Mouse (Mus musculus) hindbrain, embryonic 12.5 days (tissue): ENCODE data around the gene Adgrd1. TPM values are rescaled to one million over a fixed set of nuclear protein-coding genes. Genes with fewer than 3 reads are reported as not detected.
"Not testable (repeated sequence)": the region's sequence is repeated elsewhere in the genome, so short reads cannot be mapped to it uniquely, and the experiment has no call there.

Experiments used
- ATAC-seq: fragments of 200-750 bp; cut with Nextera tagmentation; 2 replicates; pipeline ENCODE4 v1.8.0; 2017; ENCODE audit warnings: moderate TSS enrichment; ENCODE audit not compliant: low FRiP score
- H3K27ac ChIP-seq: fragments of 300-500 bp; sonication (generic); 2 replicates; pipeline ENCODE4 v1.5.1; 2016; ENCODE audit warnings: mild to moderate bottlenecking
- H3K27me3 ChIP-seq: fragments of 300-500 bp; sonication (generic); 2 replicates; pipeline ENCODE4 v1.6.1; 2016; ENCODE audit warnings: mild to moderate bottlenecking
- H3K36me3 ChIP-seq: fragments of 300-500 bp; sonication (generic); 2 replicates; pipeline ENCODE4 v1.6.1; 2016; ENCODE audit warnings: mild to moderate bottlenecking
- H3K4me1 ChIP-seq: fragments of 300-500 bp; sonication (generic); 2 replicates; pipeline ENCODE4 v1.6.1; 2016
- H3K4me2 ChIP-seq: fragments of 300-500 bp; sonication (generic); replicated peaks from 2 replicates; pipeline ENCODE4 v1.6.1; 2016; ENCODE audit warnings: mild to moderate bottlenecking
- H3K4me3 ChIP-seq: fragments of 300-500 bp; sonication (generic); 2 replicates; pipeline ENCODE4 v1.5.1; 2016; ENCODE audit warnings: mild to moderate bottlenecking
- H3K9ac ChIP-seq: fragments of 300-500 bp; sonication (generic); 2 replicates; pipeline ENCODE4 v1.6.1; 2016; ENCODE audit warnings: mild to moderate bottlenecking, moderate library complexity
- H3K9me3 ChIP-seq: fragments of 300-500 bp; sonication (generic); replicated peaks from 2 replicates; pipeline ENCODE4 v1.6.1; 2016; ENCODE audit warnings: mild to moderate bottlenecking
- WGBS: fragments of 180-500 bp; shearing (Covaris S2); methylation state at CpG from one replicate; pipeline ENCODE4 v1.1.7; 2016; 5-methylcytosine and 5-hydroxymethylcytosine counted together
- polyA plus RNA-seq: library from polyadenylated mRNA; unstranded; fragments of >200 nt; fragmentation: Nextera tagmentation; extraction: Ambion mirVana; gene quantifications from 2 replicates; pipeline ENCODE4 v1.2.1, GENCODE M21; 2016

Gene Adgrd1
- polyA plus RNA-seq, 1 experiment from 2014 or later, result 0.09 TPM

- no peaks in the 10 kb centered on the region for H3K27me3 ChIP-seq
- no peak overlapping the region for H3K9ac ChIP-seq
- 46% methylated on average over 8 of the region's 8 CpGs for WGBS
- H3K4me2 ChIP-seq, result no peak overlapping the region
- no peaks in the 10 kb centered on the region for H3K9me3 ChIP-seq
- H3K4me1 ChIP-seq, result peaks cover 8% of the 10 kb centered on the region; the same call in 1 of the 2 replicates
- no peaks in the 10 kb centered on the region for H3K36me3 ChIP-seq
- ATAC-seq, result no peak
- H3K27ac ChIP-seq, result no peak overlapping the region
- H3K4me3 ChIP-seq, result no peak overlapping the region
These were observed 15.2 kb downstream of the Adgrd1 start for GRCm38 (mm10) chr5:129111729-129112128.

DNA sequence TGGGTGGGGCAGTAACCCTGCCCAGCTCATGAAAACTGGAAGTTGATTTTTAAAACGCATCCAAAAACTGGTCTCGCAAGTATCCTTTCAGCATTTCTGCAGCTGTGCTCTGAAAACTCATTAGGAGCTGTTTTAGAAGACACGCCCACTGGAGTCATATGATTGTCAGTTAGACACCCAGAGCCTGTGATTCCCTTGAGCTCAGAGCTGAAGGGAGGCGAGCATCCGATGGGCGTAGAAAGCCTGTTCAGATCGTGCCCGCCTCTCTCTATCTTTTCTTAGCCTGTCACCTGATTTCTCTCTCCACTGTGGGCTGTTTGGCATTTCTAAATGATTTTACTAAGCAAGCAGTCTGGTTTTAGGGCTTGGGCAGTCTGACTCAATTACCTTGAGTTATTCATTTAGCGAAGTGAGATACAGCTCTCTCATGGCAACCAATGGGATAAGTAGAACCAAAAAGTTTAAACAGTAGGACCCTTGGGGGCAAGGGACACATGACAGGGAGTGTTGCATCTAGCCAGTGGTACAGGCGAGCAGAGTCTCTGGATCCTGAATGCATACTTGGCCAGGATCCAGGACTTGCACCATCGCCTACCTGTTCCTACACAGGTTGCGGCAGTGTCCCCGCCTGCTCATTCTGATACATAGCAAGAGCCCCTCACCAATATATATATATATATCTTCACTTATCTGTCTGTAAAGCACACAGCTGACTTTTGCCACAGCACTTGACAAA is 17.4 kb downstream of the Adgrd1 start:
- H3K36me3 ChIP-seq, result no peaks in the 10 kb centered on the region
- H3K27me3 ChIP-seq, result no peaks in the 10 kb centered on the region
- H3K4me1 ChIP-seq, result peaks cover 12% of the 10 kb centered on the region
- no peak overlapping the region for H3K9ac ChIP-seq
- no peak overlapping the region for H3K4me3 ChIP-seq
- ATAC-seq, result no peak
- no peak overlapping the region for H3K4me2 ChIP-seq
- no peaks in the 10 kb centered on the region for H3K9me3 ChIP-seq
- H3K27ac ChIP-seq, result no peak overlapping the region
- WGBS, result 77% methylated on average over 13 of the region's 13 CpGs

DNA sequence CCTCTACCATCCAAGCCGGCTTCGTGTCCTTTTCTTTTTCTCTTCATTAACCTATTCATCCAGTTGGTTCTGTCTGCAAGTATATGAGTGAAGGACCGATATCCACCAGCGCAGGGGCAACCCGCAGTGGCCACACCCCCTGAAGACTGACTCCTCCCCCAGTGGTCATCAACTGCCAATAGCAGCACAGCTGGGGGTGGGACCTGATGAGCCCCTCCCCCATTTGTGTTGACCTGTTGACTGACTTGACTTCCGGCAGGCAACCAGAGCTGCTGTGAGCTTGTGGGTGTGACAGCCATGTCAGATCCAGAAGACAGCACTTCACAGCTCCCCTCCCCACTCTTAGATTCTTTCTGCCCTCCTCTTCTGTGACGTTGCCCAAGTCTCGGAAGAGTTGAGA is 19.7 kb downstream of the Adgrd1 start:
- peaks cover 16% of the 10 kb centered on the region for H3K4me1 ChIP-seq
- H3K27ac ChIP-seq, result no peak overlapping the region
- no peak for ATAC-seq
- H3K27me3 ChIP-seq, result no peaks in the 10 kb centered on the region
- H3K36me3 ChIP-seq, result no peaks in the 10 kb centered on the region
- H3K9ac ChIP-seq, result no peak overlapping the region
- H3K4me2 ChIP-seq, result no peak overlapping the region
- H3K4me3 ChIP-seq, result no peak overlapping the region
- no peaks in the 10 kb centered on the region for H3K9me3 ChIP-seq
- WGBS, result 75% methylated on average over 8 of the region's 8 CpGs

DNA sequence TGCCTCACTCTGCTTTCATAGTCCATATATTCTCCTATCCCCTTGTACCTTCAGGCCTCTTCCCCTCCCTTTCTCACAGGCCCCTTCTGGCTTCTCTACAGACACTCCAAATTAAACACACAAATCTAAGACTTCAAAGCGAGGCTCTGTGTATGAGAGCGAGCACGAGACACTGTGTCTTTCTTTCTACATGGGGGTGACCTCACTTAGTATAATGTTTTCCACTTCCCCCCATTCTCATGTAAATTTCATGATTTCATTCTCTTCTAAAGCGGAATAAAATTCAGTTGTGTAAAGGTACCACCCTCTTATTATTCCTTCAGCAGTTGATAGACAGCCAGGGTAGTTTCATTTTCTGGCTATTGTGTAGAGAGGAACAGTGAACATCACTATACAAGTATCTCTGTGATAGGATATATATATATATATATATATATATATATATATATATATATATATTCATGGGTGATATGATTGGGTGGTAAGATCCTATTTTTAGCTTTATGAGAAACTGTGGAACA is 21.1 kb downstream of the Adgrd1 start:
- no peaks in the 10 kb centered on the region for H3K27me3 ChIP-seq
- no peak for ATAC-seq
- no peak overlapping the region for H3K27ac ChIP-seq
- H3K36me3 ChIP-seq, result no peaks in the 10 kb centered on the region
- no peak overlapping the region for H3K4me2 ChIP-seq
- peaks cover 8% of the 10 kb centered on the region for H3K4me1 ChIP-seq
- WGBS, result 56% methylated on average over 4 of the region's 4 CpGs
- H3K4me3 ChIP-seq, result no peak overlapping the region
- no peak overlapping the region for H3K9ac ChIP-seq
- H3K9me3 ChIP-seq, result no peaks in the 10 kb centered on the region

DNA sequence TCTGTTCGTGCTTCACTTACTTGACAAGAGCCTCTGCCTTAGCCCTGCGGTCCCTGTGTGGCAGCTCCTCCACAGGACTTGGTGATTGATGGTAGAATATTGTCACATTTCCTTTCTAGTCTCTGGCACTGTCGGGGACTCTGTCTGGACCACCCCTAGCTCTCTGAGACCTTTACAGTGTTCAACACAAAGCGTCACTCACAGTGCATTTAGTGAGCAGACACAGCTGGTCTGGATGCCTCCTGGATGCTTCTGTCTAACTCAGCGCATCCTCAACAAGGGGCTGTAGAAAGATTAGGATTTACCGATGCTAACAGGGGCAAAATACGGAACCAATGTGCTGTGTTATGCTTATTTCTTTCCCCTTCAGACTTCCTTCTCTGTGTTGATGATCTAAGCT is 22.0 kb downstream of the Adgrd1 start:
- no peaks in the 10 kb centered on the region for H3K9me3 ChIP-seq
- H3K27me3 ChIP-seq, result no peaks in the 10 kb centered on the region
- ATAC-seq, result no peak
- peaks cover 8% of the 10 kb centered on the region for H3K4me1 ChIP-seq
- H3K4me2 ChIP-seq, result no peak overlapping the region
- H3K9ac ChIP-seq, result no peak overlapping the region
- no peak overlapping the region for H3K4me3 ChIP-seq
- H3K36me3 ChIP-seq, result no peaks in the 10 kb centered on the region
- WGBS, result 48% methylated on average over 7 of the region's 7 CpGs
- H3K27ac ChIP-seq, result no peak overlapping the region

GRCm38 (mm10) chr5:129119146-129119545 is 22.6 kb downstream of the Adgrd1 start:
- Histone ChIP-seq H3K4me2 (no peak overlapping the region), H3K27me3 (no peaks in the 10 kb centered on the region), H3K27ac (no peak overlapping the region), H3K4me1 (peaks cover 10% of the 10 kb centered on the region), H3K9ac (no peak overlapping the region), H3K36me3 (no peaks in the 10 kb centered on the region), H3K4me3 (no peak overlapping the region), H3K9me3 (no peaks in the 10 kb centered on the region)
- ATAC-seq, result no peak
- 67% methylated on average over 4 of the region's 4 CpGs for WGBS

GRCm38 (mm10) chr5:129121654-129122285 is 25.2 kb downstream of the Adgrd1 start:
- Histone ChIP-seq H3K27me3 (no peaks in the 10 kb centered on the region), H3K4me1 (peaks cover 16% of the 10 kb centered on the region), H3K9me3 (no peaks in the 10 kb centered on the region), H3K9ac (no peak overlapping the region), H3K27ac (no peak overlapping the region), H3K4me3 (no peak overlapping the region), H3K36me3 (no peaks in the 10 kb centered on the region), H3K4me2 (no peak overlapping the region)
- ATAC-seq, result no peak
- 88% methylated on average over 15 of the region's 15 CpGs for WGBS

DNA sequence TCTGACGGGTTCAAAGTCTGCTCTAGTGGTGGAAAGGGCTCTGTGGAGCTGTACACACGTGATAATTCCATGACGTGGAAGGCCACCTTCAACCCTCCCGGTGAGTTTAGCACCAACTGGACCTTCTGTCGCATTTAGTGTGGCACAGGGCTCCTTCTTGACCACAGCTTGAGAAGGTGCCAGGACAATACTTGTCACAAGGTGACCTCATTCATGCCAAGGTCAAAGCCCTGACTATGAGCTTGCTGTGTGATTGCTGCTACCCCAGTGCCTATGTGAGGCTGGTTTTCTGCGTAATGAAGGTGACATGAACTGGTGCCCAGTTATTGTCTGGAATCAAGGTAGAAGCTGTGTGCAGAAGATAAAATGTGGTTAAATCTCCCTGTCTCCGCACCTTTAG is 25.9 kb downstream of the Adgrd1 start:
- WGBS, result 92% methylated on average over 7 of the region's 7 CpGs
- H3K27ac ChIP-seq, result no peak overlapping the region
- no peak for ATAC-seq
- H3K36me3 ChIP-seq, result no peaks in the 10 kb centered on the region
- H3K4me2 ChIP-seq, result no peak overlapping the region
- H3K4me1 ChIP-seq, result peaks cover 16% of the 10 kb centered on the region
- no peak overlapping the region for H3K9ac ChIP-seq
- H3K4me3 ChIP-seq, result no peak overlapping the region
- H3K9me3 ChIP-seq, result no peaks in the 10 kb centered on the region; the same call in 1 of the 2 replicates
- no peaks in the 10 kb centered on the region for H3K27me3 ChIP-seq

DNA sequence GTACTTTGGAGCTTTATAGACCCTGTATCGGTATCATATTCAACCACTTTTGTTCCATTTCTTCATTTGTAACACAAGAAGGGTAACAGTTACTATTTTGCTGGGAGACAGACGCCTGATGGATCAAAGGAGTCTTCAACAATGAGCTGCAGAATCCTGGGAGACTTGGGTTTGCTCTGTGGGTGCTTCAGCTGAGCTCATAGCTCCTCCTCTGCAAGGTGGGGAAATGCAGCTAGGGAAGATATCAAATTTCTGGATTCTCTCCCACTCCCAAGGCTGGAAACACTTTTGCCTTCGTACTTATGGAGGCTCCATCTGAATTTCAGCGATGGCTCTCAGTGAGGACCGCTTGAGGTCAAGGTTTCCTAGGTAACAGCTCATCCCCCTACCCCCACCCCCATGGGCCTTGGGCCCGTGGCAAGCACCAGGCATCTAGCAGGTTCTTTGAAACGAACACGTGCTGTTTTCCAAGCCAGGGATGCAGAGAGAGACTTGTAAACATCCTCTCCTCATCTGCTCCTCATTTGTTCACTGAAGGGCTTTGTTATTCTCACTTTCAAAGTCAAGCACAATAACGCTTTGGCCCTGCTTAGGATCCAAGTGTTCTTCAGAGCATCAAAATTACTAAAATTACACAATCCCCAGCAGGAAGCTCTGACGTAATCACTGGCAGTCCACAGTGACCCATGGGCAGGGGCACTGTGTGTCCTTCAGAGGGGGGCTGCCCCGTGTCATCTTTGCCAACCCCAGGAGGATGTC is 27.7 kb downstream of the Adgrd1 start:
- 39% methylated on average over 11 of the region's 11 CpGs for WGBS
- Histone ChIP-seq H3K4me2 (no peak overlapping the region), H3K27ac (no peak overlapping the region), H3K9me3 (peaks cover 6% of the 10 kb centered on the region), H3K4me1 (peaks cover 8% of the 10 kb centered on the region), H3K36me3 (no peaks in the 10 kb centered on the region), H3K9ac (no peak overlapping the region), H3K27me3 (no peaks in the 10 kb centered on the region), H3K4me3 (no peak overlapping the region)
- no peak for ATAC-seq

- WGBS, result 97% methylated on average over 22 of the region's 22 CpGs
These were observed 31.8 kb downstream of the Adgrd1 start for GRCm38 (mm10) chr5:129128310-129128709.

GRCm38 (mm10) chr5:129130301-129130700 is 33.8 kb downstream of the Adgrd1 start:
- Histone ChIP-seq H3K27ac (no peak overlapping the region), H3K27me3 (no peaks in the 10 kb centered on the region), H3K36me3 (no peaks in the 10 kb centered on the region), H3K4me3 (no peak overlapping the region), H3K9me3 (peaks cover 6% of the 10 kb centered on the region), H3K4me2 (no peak overlapping the region), H3K9ac (no peak overlapping the region), H3K4me1 (0 out of 2 replicates have a peak, but pooled peaks cover 3% of the 10 kb centered on the region)
- WGBS, result 90% methylated on average over 8 of the region's 8 CpGs
- ATAC-seq, result no peak

More at GRCm38 (mm10) chr5:129128310-129128709, 31.8 kb downstream of the Adgrd1 start:
- not testable (repeated sequence) for H3K27me3 ChIP-seq, H3K4me2 ChIP-seq, H3K9ac ChIP-seq, H3K9me3 ChIP-seq, H3K27ac ChIP-seq, H3K4me1 ChIP-seq, H3K36me3 ChIP-seq, H3K4me3 ChIP-seq, ATAC-seq

DNA sequence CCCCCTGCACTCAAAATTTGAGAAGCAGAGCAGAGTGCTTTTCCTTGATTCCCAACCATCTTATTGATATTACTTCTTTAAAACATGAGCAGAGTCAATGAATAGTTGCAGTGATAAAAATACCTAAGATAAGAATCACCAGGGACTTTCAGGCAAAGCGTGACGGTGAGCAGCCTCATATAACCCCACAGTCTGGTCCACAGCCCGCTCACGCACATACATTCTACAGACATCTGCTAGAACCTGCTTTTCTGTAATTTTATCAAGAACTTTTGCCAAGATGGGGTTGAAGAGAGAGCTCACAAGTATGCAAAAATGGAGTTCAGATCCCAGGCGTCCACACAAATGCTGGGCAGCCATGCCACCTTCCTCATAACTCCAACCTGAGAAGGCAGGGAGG is 40.9 kb downstream of the Adgrd1 start:
- no peaks in the 10 kb centered on the region for H3K27me3 ChIP-seq
- H3K27ac ChIP-seq, result no peak overlapping the region
- H3K4me3 ChIP-seq, result no peak overlapping the region
- 0 out of 2 replicates have a peak, but pooled peaks cover 3% of the 10 kb centered on the region for H3K4me1 ChIP-seq
- ATAC-seq, result no peak
- WGBS, result 85% methylated on average over 5 of the region's 5 CpGs
- H3K9ac ChIP-seq, result no peak overlapping the region
- no peaks in the 10 kb centered on the region for H3K36me3 ChIP-seq
- no peak overlapping the region for H3K4me2 ChIP-seq
- H3K9me3 ChIP-seq, result no peaks in the 10 kb centered on the region
